Mouse (Mus musculus): ENCODE measurements around the gene Slc12a9. TPM values are rescaled to one million over a fixed set of nuclear protein-coding genes. Genes with fewer than 3 reads are reported as not detected.

The Slc12a9 gene
- polyA plus RNA-seq, 1 experiment from 2014 or later, result 20.1 TPM

DNA sequence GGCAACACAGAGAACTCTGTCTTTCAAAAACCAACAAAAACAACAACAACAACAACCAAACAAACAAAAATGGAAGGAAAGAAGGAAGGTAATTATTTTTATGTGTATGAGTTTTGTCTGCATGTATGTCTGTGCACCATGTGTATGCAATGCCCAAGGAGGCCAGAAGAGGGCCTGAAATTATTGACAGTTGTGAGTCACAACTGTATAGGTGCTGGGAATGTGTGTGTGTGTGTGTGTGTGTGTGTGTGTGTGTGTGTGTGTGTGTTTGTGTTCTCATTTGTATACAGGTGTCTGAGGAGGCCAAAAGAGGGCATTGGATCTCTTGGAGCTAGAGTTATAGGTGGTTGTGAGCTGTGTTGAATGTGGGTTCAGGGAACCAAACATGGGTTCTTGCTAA is 10.5 kb upstream of the Slc12a9 start:
- no peak overlapping the region for H3K9ac ChIP-seq (replicated peaks)
- no peak overlapping the region for H3K4me3 ChIP-seq
- H3K27me3 ChIP-seq, result no peaks in the 10 kb centered on the region
- no peaks in the 10 kb centered on the region for H3K9me3 ChIP-seq
- H3K4me1 ChIP-seq, result peaks cover 22% of the 10 kb centered on the region
- H3K27ac ChIP-seq (replicated peaks), result no peak overlapping the region
- H3K36me3 ChIP-seq, result no peaks in the 10 kb centered on the region
- no peak overlapping the region for H3K4me2 ChIP-seq (replicated peaks)
- ATAC-seq (replicated peaks), result no peak

DNA sequence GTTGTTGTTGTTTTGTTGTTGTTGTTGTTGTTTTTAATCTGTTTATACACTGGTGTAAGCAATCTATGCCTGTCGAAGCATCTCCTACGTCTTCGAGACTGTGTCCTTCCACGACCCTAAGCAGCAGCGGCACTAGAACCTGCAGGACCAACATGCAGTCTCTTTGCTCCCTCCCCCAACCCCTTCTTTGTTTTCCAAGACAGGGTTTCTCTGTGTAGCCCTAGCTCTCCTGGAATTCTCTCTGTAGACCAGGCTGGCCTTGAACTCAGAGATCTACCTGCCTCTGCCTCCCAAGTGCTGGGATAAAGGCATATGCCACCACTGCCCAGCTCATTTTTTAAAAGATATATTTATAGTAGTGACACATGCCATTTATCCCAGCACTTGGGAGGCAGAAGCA is 10.0 kb upstream of the Slc12a9 start:
- H3K36me3 ChIP-seq, result no peaks in the 10 kb centered on the region
- no peak overlapping the region for H3K4me3 ChIP-seq
- no peak overlapping the region for H3K27ac ChIP-seq (replicated peaks)
- no peak overlapping the region for H3K4me2 ChIP-seq (replicated peaks)
- no peak for ATAC-seq (replicated peaks)
- peaks cover 22% of the 10 kb centered on the region for H3K4me1 ChIP-seq
- H3K27me3 ChIP-seq, result no peaks in the 10 kb centered on the region
- H3K9ac ChIP-seq (replicated peaks), result no peak overlapping the region
- no peaks in the 10 kb centered on the region for H3K9me3 ChIP-seq
- whole genome bisulfite sequencing, result 93% methylated on average over 5 of the region's 5 CpGs

DNA sequence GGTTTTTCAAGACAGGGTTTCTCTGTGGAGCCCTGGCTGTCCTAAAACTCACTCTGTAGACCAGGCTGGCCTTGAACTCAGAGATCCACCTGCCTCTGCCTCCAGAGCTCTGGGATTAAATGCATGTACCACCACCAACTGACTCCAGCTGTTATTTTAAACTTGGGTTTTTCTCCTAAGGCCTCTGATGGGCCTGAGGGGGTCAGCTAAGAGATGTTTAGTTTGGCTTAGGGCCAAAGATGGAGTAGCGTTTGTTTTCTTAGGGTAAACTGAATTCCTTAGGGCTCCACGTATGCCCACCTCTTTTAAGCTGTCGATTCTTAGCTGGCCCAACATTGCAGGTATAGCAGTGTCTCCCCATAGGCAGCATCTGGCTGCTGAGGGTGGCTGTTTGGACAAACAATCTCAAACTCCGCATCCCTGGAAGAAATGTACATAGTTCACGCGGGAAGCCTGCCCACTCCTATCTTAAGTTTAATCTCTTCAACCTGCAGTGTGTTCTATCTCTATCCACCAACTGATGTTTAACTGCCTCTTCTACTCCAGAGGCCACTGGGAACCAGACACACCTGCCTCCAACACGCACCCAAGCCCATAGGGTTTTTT is 9.1 kb upstream of the Slc12a9 start:
- Histone ChIP-seq H3K9me3 (no peaks in the 10 kb centered on the region), H3K4me1 (peaks cover 18% of the 10 kb centered on the region)

DNA sequence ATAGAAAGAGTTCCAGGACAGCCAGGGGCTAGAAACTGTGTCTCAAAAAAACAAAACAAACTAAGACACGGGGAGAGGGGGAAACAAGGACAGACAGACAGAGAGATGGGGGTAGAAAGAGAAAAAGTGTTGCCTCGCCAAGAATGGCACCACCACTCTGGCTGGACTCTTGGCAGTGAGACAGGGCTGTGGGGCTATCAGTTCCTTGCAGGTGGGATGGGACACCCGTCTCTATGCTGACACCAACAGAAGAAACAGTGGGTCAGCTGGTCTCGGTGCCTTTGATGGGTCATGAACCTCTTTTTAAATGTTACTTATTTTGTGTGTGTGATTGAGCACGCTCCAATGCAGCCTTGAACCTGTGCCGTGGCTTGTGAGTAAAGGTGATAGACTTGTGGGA is 6.8 kb upstream of the Slc12a9 start:
- H3K4me3 ChIP-seq, result peak overlapping the region; percentile 44; the same call in 1 of the 2 replicates
- H3K4me2 ChIP-seq (replicated peaks), result peak overlapping the region; percentile 84; the same call in 1 of the 2 replicates
- whole genome bisulfite sequencing, result 76% methylated on average over 6 of the region's 6 CpGs
- ATAC-seq (replicated peaks), result no peak
- peak overlapping the region; percentile 78 for H3K27ac ChIP-seq (replicated peaks)
- no peaks in the 10 kb centered on the region for H3K36me3 ChIP-seq
- H3K9me3 ChIP-seq, result no peaks in the 10 kb centered on the region
- H3K9ac ChIP-seq (replicated peaks), result no peak overlapping the region
- no peaks in the 10 kb centered on the region for H3K27me3 ChIP-seq
- peaks cover 18% of the 10 kb centered on the region for H3K4me1 ChIP-seq

More for the DNA sequence above, 9.1 kb upstream of the Slc12a9 start:
- WGBS, result 77% methylated on average over 7 of the region's 7 CpGs
- Histone ChIP-seq H3K27ac (replicated peaks) (no peak overlapping the region), H3K9ac (replicated peaks) (no peak overlapping the region), H3K4me3 (no peak overlapping the region), H3K4me2 (replicated peaks) (no peak overlapping the region), H3K27me3 (no peaks in the 10 kb centered on the region), H3K36me3 (no peaks in the 10 kb centered on the region)
- no peak for ATAC-seq (replicated peaks)

DNA sequence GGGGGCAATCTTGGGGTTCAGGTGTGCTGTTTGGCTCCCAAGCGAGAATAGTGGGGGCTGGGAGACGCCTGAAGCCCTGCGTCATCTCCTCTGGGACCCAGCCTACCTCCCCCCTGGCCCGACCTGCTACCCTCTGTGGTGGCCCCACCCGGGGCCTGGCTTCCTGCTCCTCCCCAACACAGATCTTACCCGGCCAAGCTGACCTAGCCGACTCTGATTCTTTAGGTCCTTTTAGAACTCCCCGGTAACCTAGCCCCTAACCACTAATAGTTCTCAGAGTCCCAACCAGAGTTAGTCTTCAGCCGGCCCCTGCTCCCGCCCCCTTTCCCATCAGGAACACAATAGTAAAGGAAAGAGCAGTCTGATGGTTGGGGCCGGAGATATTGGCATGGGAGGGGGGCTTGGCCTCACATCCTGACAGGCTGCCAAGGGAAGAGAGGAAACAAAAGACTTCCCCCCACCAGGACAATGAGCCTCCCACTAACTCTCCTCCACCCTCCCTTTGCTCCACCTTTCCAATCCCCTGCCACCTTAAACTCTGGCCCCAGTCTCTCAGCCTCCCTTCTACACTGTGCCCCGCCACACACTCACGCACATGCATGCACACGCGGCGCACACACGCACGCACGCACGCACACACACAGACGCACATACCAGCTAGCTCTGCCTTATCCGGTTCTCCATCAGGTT is 6.0 kb upstream of the Slc12a9 start:
- WGBS, result under 1% methylated on average over 22 of the region's 22 CpGs
- no peaks in the 10 kb centered on the region for H3K27me3 ChIP-seq

DNA sequence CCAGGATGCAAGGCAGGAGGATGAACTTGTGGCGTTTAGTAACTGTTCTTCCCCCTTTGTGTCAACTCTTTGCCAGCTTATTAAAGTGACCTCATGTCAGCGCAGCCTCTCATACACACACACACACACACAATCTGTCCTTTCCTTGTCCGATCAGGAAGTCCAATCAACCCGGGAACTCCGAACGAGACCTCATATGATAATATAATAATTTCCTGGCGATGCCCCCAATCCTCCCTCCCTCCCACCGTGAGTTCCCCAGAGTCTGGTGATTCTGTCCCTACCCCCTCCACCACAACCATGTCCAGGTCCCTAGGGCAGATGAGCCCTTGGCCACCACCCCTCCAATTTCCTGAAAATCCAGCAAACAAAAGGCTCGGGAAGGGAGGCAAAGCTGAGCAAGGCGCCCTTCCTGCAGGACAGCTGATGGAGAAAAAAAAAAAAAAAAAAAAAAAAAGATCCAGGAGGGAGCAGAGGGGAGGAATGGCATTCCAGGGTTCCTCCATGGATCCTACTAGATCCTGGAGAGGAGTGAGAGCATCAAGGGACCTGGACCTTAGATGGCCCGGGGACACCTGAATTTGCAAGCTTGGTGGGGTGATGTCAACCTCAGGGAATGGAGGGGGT is 5.4 kb upstream of the Slc12a9 start:
- H3K27me3 ChIP-seq, result no peaks in the 10 kb centered on the region
- H3K4me1 ChIP-seq, result peaks cover 23% of the 10 kb centered on the region
- H3K9ac ChIP-seq (replicated peaks), result peak overlapping the region; percentile 53
- ATAC-seq (replicated peaks), result peak; percentile 30
- H3K36me3 ChIP-seq, result no peaks in the 10 kb centered on the region
- WGBS, result 2% methylated on average over 11 of the region's 11 CpGs
- H3K9me3 ChIP-seq, result no peaks in the 10 kb centered on the region
- peak overlapping the region; percentile 44 for H3K4me3 ChIP-seq
- peak overlapping the region; percentile 84 for H3K4me2 ChIP-seq (replicated peaks)
- peak overlapping the region; percentile 78 for H3K27ac ChIP-seq (replicated peaks)

More for the DNA sequence above, 6.0 kb upstream of the Slc12a9 start:
- Histone ChIP-seq H3K4me1 (peaks cover 18% of the 10 kb centered on the region), H3K27ac (replicated peaks) (peak overlapping the region; percentile 78), H3K4me2 (replicated peaks) (peak overlapping the region; percentile 84), H3K4me3 (peak overlapping the region; percentile 44), H3K9me3 (no peaks in the 10 kb centered on the region), H3K36me3 (no peaks in the 10 kb centered on the region), H3K9ac (replicated peaks) (peak overlapping the region; percentile 53)
- ATAC-seq (replicated peaks), result peak; percentile 63

DNA sequence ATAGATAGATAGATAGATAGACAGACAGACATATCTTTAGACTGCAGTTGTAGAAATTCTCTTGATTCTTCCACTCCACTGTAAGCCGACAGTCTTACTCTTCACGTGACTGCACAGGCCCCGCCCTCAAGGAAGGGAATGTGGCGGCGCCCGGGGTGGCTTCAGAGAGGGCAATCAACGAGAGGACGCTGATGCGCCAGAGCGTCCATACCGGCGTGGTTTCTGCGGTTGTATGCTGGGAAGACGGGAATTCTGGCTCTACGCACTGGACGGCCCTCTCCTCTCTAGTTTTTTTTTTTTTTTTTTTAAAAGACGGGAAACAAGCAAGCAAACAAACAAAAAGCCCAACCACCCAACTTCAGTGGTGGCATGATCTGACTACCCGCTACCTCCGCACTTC is 4.9 kb upstream of the Slc12a9 start:
- H3K27me3 ChIP-seq, result no peaks in the 10 kb centered on the region
- WGBS, result 1% methylated on average over 19 of the region's 19 CpGs

DNA sequence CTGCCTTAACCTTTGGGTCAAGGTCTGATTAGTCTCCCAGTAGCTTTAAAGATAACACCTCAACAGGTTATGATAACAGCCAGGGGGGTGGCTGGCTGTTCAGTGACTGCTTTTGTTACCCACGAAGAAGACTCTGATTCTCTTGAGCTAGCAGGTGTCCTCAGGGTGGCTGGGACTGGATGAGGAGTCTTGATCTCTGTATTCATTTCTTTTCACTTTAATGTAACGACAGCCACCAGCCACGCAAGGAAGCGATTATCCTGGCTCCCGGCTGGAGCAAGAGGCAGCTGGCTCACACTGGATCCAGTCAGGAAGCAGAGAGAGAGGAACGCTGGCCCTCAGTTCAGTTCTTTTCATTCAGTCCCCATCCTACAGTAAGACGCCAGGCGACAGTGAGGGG is 3.8 kb upstream of the Slc12a9 start:
- peaks cover 37% of the 10 kb centered on the region for H3K4me1 ChIP-seq
- H3K4me3 ChIP-seq, result no peak overlapping the region
- no peak overlapping the region for H3K4me2 ChIP-seq (replicated peaks)
- no peaks in the 10 kb centered on the region for H3K27me3 ChIP-seq
- no peak overlapping the region for H3K27ac ChIP-seq (replicated peaks)
- H3K9me3 ChIP-seq, result no peaks in the 10 kb centered on the region
- no peak for ATAC-seq (replicated peaks)
- H3K9ac ChIP-seq (replicated peaks), result 0 out of 2 replicates have a peak overlapping the region, but pooled peaks have one; percentile 4
- 58% methylated on average over 8 of the region's 8 CpGs for WGBS
- H3K36me3 ChIP-seq, result no peaks in the 10 kb centered on the region

More for the DNA sequence above, 4.9 kb upstream of the Slc12a9 start:
- Histone ChIP-seq H3K4me1 (peaks cover 26% of the 10 kb centered on the region), H3K9me3 (no peaks in the 10 kb centered on the region), H3K27ac (replicated peaks) (peak overlapping the region; percentile 78), H3K4me2 (replicated peaks) (peak overlapping the region; percentile 84), H3K9ac (replicated peaks) (peak overlapping the region; percentile 53), H3K4me3 (peak overlapping the region; percentile 44), H3K36me3 (no peaks in the 10 kb centered on the region)
- ATAC-seq (replicated peaks), result peak; percentile 89

DNA sequence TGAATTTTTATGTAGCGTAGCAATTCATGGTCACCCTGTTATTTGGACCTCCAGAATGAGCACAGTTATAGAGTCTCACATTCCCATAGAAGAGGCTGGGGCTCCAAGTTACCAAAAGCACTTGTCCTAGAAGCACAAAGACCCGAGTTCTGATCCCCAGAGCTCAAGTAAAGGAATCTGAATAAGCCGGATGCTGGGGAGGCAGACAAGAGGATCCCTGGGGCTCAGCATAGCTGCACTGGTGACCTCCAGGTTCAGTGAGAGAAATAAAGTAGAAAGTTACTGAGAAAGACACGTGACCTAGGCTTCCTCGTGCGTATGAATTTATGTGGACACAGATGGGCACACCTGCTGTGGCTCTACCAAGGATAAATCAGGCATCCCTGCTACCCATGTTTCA is 1.7 kb upstream of the Slc12a9 start:
- Histone ChIP-seq H3K4me2 (replicated peaks) (no peak overlapping the region), H3K4me3 (no peak overlapping the region), H3K27ac (replicated peaks) (no peak overlapping the region), H3K36me3 (no peaks in the 10 kb centered on the region), H3K27me3 (no peaks in the 10 kb centered on the region), H3K9me3 (no peaks in the 10 kb centered on the region), H3K4me1 (peaks cover 36% of the 10 kb centered on the region), H3K9ac (replicated peaks) (no peak overlapping the region)
- no peak for ATAC-seq (replicated peaks)
- WGBS, result 67% methylated on average over 6 of the region's 6 CpGs

DNA sequence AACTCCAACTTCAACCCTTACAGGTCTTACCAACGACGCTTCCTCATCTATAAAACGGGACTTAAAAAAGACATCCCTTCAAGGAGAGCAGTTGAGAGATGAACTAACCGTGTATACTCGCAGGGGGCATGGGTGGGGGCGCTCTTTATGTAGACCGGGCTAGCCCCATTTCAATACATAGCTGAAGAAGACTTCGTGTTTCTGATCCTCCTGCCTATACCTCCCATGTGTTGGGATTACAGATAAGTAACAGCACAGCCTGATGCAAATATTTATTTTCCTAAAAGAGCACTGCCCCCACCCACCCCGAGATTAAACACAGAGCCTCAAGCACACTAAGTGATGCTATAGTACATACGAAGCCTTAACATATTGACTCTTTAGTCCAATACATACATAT is 920 bp upstream of the Slc12a9 start:
- Histone ChIP-seq H3K27me3 (no peaks in the 10 kb centered on the region), H3K4me2 (replicated peaks) (peak overlapping the region; percentile 98; the same call in 1 of the 2 replicates), H3K9me3 (no peaks in the 10 kb centered on the region), H3K36me3 (no peaks in the 10 kb centered on the region), H3K9ac (replicated peaks) (no peak overlapping the region), H3K27ac (replicated peaks) (no peak overlapping the region), H3K4me3 (no peak overlapping the region), H3K4me1 (peaks cover 28% of the 10 kb centered on the region)
- ATAC-seq (replicated peaks), result no peak
- 63% methylated on average over 10 of the region's 10 CpGs for WGBS

DNA sequence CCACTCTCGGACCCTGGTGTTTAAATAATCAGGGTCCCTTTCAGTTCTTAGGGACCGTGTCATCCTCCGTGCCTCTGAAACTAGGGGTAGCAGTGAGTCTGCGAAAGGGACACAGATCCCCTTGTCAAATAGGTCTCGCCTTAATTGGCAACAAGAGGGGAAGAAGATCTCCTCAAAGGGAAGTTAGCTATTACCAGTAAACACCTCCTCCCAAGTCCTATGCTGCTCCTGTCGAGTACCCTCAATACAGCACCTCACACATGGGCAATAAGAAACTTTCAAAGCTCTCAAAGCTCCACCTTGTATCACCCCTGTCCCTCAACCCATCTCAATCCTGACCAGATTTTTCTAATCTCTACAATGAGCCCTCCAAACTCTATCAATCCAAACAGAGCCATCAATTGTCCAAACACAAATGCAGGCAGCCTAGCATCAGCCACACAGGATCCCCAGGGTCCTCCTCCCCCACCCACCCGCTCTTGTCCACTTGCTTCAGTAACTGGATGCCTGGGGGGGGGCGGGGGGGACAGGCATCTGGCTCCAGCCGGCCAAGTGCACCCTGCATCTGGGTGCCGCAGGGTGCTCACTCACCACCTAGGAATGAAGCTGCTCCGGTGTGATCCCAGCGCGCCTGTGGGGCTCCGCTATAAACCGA is 413 bp downstream of the Slc12a9 start:
- Histone ChIP-seq H3K4me3 (peak overlapping the region; percentile 58), H3K4me1 (peaks cover 19% of the 10 kb centered on the region), H3K36me3 (no peaks in the 10 kb centered on the region; the same call in 1 of the 2 replicates), H3K9me3 (no peaks in the 10 kb centered on the region), H3K9ac (replicated peaks) (peak overlapping the region; percentile 88), H3K27me3 (no peaks in the 10 kb centered on the region), H3K4me2 (replicated peaks) (peak overlapping the region; percentile 98), H3K27ac (replicated peaks) (no peak overlapping the region)
- ATAC-seq (replicated peaks), result peak; percentile 28
- 14% methylated on average over 15 of the region's 15 CpGs for WGBS

DNA sequence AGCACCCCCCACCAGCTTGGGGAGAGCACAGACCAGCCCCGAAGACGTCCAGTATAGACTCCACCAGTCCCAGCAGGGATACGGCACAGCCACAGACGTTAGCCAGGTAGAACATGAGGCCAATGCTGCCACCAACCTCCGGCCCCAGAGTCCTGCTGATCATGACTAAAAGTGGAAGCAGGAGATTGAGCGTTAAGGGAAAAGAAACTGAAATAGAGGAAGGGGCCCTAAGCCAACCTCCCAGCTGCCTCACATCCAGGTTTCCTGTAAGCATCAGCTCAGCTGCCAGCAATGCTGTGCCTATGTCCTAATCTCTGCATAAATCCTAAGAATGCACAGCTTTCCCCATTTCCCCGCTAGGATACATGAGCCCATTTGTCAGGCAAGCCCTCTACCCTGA is 2.5 kb downstream of the Slc12a9 start:
- no peak overlapping the region for H3K9ac ChIP-seq (replicated peaks)
- H3K4me2 ChIP-seq (replicated peaks), result no peak overlapping the region

More for the DNA sequence above, 2.5 kb downstream of the Slc12a9 start:
- WGBS, result 93% methylated on average over 7 of the region's 7 CpGs
- H3K9me3 ChIP-seq, result no peaks in the 10 kb centered on the region
- ATAC-seq (replicated peaks), result no peak
- H3K27ac ChIP-seq (replicated peaks), result no peak overlapping the region
- no peak overlapping the region for H3K4me3 ChIP-seq
- H3K27me3 ChIP-seq, result no peaks in the 10 kb centered on the region
- H3K4me1 ChIP-seq, result peaks cover 19% of the 10 kb centered on the region
- peaks cover 7% of the 10 kb centered on the region; the same call in 1 of the 2 replicates for H3K36me3 ChIP-seq
